ENCODE assay signal across 10 mouse cellular contexts in genomic region chr15:25639217-25639616, GRCm38 (mm10).
"Had no signal": no experiment of that assay in that cellular context is flagged by ENCODE, and none has a peak within 500 bp of the region (broad histone marks: within the 10 kb centered on the region; RNA-seq: fewer than 3 reads in every experiment).

No protein-coding gene starts in this region.

- H3K4me3 ChIP-seq: limb, embryonic 10.5 days; liver, embryonic 15.5 days; midbrain, embryonic 15.5 days had no signal

- H3K36me3 ChIP-seq: liver, embryonic 15.5 days; midbrain, embryonic 15.5 days had no signal

- H3K4me2 ChIP-seq: liver, embryonic 11.5 days; liver, embryonic 15.5 days; midbrain, embryonic 11.5 days; midbrain, embryonic 15.5 days had no signal

- H3K9me3 ChIP-seq: limb, embryonic 10.5 days; liver, embryonic 15.5 days; midbrain, embryonic 15.5 days had no signal

- DNase-seq: kidney, adult 11 months; kidney, postnatal 14 days; right cerebral cortex, postnatal 14 days; thymus, postnatal 36 days had no signal

- ATAC-seq: midbrain, embryonic 15.5 days had no signal

- H3K4me1 ChIP-seq: midbrain, embryonic 15.5 days had no signal

- H3K27me3 ChIP-seq: liver, embryonic 15.5 days; megakaryocyte, embryonic 14.5 days; midbrain, embryonic 15.5 days had no signal

- H3K27ac ChIP-seq: limb, embryonic 10.5 days; liver, embryonic 15.5 days; midbrain, embryonic 15.5 days had no signal

- H3K9ac ChIP-seq: liver, embryonic 15.5 days; midbrain, embryonic 15.5 days had no signal
